Mouse (Mus musculus) lung, postnatal 0 days (tissue): ENCODE measurements at regions not wholly inside any gene's neighbourhood (a gene's known extent, or its start where the extent isn't known, plus 50 kb on each side); places are given as distances from the start of the nearest gene placed in this dataset.

Experiments used
- ATAC-seq: fragments of 200-750 bp; cut with Nextera tagmentation; 2 replicates; pipeline ENCODE4 v1.8.0; 2017; ENCODE audit warnings: moderate library complexity
- DNase-seq: peaks from one replicate; pipeline ENCODE4 v3.0.0-alpha.2; 2016; ENCODE audit warnings: low spot score
- H3K27ac ChIP-seq: fragments of 300-500 bp; sonication (generic); 2 replicates; pipeline ENCODE4 v1.5.1; 2014; ENCODE audit warnings: antibody characterized with exemption, mild to moderate bottlenecking, low read length, mixed read lengths
- H3K27me3 ChIP-seq: fragments of 300-500 bp; sonication (generic); replicated peaks from 2 replicates; pipeline ENCODE4 v1.6.1; 2014; ENCODE audit warnings: low read length, mixed read lengths; ENCODE audit not compliant: insufficient read depth
- H3K36me3 ChIP-seq: fragments of 300-500 bp; sonication (generic); 2 replicates; pipeline ENCODE4 v1.6.1; 2014; ENCODE audit warnings: low read length, mixed read lengths; ENCODE audit not compliant: insufficient read depth
- H3K4me1 ChIP-seq: fragments of 300-500 bp; sonication (generic); 2 replicates; pipeline ENCODE4 v1.6.1; 2014; ENCODE audit warnings: antibody characterized with exemption, low read depth, low read length, mixed read lengths; ENCODE audit not compliant: insufficient read depth
- H3K4me2 ChIP-seq: fragments of 300-500 bp; sonication (generic); replicated peaks from 2 replicates; pipeline ENCODE4 v1.6.1; 2014; ENCODE audit warnings: low read depth, mild to moderate bottlenecking, low read length, moderate library complexity, mixed read lengths
- H3K4me3 ChIP-seq: fragments of 300-500 bp; sonication (generic); 2 replicates; pipeline ENCODE4 v1.5.1; 2014; ENCODE audit warnings: low read depth, low read length
- H3K9ac ChIP-seq: fragments of 300-500 bp; sonication (generic); replicated peaks from 2 replicates; pipeline ENCODE4 v1.6.1; 2014; ENCODE audit warnings: low read depth, mild to moderate bottlenecking
- H3K9me3 ChIP-seq: fragments of 300-500 bp; sonication (generic); 2 replicates; pipeline ENCODE4 v1.6.1; 2016; ENCODE audit warnings: low read length, mixed read lengths
- CTCF ChIP-seq: IDR thresholded peaks from 2 replicates; pipeline ENCODE4 v1.5.1; 2016; ENCODE audit warnings: antibody characterized with exemption, mild to moderate bottlenecking
- EP300 ChIP-seq: IDR thresholded peaks from 2 replicates; pipeline ENCODE4 v1.6.1; 2016; ENCODE audit warnings: antibody characterized with exemption, mild to moderate bottlenecking, control low read depth
- WGBS: fragments of 180-500 bp; shearing (Covaris S2); extraction: QIAGEN DNeasy Blood & Tissue Kit; methylation state at CpG from one replicate; pipeline ENCODE4 v1.1.7; 2014; 5-methylcytosine and 5-hydroxymethylcytosine counted together

DNA sequence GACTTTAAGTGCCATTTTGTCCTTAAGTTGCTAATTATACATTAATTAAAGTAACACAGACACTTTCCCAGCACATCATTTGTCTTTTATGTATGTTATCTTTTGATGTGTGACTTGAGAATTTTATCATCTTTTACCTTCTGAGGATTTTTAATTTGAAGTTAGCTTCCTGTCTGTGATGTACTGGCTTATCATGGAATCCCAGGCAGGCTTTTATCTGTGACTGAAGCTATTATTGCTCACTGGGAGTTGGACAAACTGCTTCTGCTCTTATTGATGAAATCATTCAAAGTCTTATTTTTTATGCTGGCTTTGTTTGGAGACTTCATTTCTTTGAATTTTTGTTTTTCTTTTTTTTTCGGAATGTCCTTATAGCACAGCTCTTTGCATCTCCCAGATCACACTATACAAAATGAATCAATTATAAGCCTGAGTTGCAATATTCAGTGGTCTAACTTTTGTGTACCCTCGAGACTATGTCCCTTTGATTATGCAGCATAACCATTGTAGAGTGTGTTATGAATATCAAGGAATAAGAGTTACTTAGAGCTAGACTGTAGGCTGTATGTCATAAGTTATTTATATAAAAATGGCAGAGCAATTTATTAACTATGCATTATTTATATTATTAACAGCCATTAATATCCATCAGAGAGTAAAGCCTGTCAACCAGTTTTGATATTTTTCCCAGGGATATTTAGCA, 494.1 kb downstream of the Hao1 start:
- Histone ChIP-seq H3K4me1 (no peaks in the 10 kb centered on the region), H3K9ac (no peak overlapping the region), H3K27ac (no peak overlapping the region), H3K4me2 (no peak overlapping the region), H3K36me3 (no peaks in the 10 kb centered on the region), H3K4me3 (no peak overlapping the region), H3K27me3 (no peaks in the 10 kb centered on the region), H3K9me3 (no peaks in the 10 kb centered on the region)
- 66% methylated on average over 2 of the region's 2 CpGs for WGBS
- ATAC-seq: no peak
- no peak for DNase-seq
- TF ChIP-seq EP300: no peak
- no peak for TF ChIP-seq CTCF

DNA sequence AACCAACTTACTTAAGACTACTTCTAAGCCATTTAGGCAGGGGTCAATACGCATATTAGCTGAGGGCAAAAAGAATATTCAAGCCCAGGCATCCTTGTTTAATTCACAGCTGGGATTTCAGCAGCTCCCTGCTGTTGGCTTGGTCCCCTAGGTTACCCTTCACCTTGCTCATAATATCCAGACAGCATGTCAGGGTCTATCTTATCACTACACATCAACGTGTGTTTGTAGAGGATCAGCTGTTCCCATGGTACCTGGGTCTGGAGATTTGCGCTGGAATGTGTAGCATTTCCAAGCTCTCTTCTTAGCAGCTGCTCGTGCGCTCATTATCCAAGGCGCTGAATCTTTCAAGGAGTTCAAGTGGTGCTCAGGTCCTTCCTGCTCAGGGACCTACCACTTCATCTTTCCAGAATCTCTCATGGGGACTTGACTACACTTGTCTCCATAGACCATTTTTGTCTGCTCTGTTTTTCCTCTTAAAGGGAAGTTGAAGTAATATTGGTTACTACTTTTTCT, 484.5 kb downstream of the Bmp2 start:
- H3K9ac ChIP-seq: no peak overlapping the region
- DNase-seq: peak; percentile 19
- no peaks in the 10 kb centered on the region for H3K36me3 ChIP-seq
- no peak overlapping the region for H3K4me2 ChIP-seq
- ATAC-seq: peak; percentile 33; the same call in 1 of the 2 replicates
- H3K4me1 ChIP-seq: no peaks in the 10 kb centered on the region
- no peaks in the 10 kb centered on the region for H3K9me3 ChIP-seq
- 44% methylated on average over 6 of the region's 6 CpGs for WGBS
- H3K27me3 ChIP-seq: no peaks in the 10 kb centered on the region
- no peak for TF ChIP-seq CTCF
- no peak for TF ChIP-seq EP300
- H3K4me3 ChIP-seq: no peak overlapping the region
- H3K27ac ChIP-seq: no peak overlapping the region

DNA sequence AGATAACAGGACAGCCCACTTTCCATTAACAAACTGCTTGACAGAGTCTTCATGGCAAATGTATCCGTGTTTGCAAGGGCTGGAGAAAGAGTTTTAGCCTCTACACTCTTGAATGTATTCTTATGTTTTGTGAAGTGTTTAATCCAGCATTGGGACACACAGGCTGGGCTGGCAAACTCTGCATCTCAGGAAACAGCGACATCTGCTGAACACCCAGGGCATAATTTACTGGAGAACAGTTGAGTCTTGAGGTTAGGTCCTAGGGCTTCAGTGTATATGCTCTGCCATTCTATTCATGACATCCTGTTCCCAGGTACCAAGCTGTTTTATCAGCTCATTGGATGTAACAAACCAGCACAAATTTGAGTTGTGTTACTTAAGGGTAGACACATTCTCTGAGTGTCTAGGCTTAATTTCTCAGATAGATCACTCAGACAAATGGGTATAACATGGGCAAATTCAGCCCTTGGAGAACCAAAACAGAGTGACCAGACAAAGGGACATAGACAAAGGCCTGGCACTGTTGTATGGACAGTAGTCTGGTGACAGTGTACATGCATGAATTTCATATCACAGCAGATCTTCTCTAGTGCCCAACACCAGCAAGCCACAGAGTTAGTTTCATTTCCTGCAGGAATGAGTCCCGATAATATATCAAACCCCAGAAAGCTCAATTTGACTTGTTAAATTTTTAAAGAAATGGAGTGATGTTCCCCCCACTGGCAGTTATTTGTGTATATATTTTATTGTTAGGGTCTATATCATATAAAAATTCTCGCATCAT, 477.9 kb downstream of the Bmp2 start:
- H3K9me3 ChIP-seq: no peaks in the 10 kb centered on the region
- no peak overlapping the region for H3K9ac ChIP-seq
- H3K4me1 ChIP-seq: no peaks in the 10 kb centered on the region
- 56% methylated on average over 4 of the region's 4 CpGs for WGBS
- H3K4me3 ChIP-seq: no peak overlapping the region
- ATAC-seq: peak; percentile 41; the same call in 1 of the 2 replicates
- DNase-seq: peak; percentile 63
- H3K27me3 ChIP-seq: no peaks in the 10 kb centered on the region
- no peaks in the 10 kb centered on the region for H3K36me3 ChIP-seq
- H3K4me2 ChIP-seq: no peak overlapping the region
- no peak overlapping the region for H3K27ac ChIP-seq
- no peak for TF ChIP-seq EP300
- peak; percentile 78 for TF ChIP-seq CTCF

DNA sequence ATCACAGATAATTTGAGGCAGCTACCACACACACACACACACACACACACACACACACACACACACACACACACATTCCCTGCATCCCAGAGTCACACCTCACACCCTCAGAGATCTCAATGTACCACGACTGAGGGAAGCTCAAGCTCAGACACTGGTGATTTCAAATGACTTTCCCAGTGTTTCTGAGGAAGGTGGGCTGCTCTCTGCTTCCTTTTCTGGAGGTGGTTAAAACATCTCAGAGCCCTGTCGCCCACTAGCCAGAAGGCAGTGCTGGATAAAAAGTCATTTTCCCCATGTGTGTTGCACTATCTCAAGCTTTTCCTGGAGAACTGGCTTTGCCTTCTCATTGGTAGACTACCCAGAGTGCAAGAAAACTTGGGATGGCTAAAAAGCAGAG, 477.2 kb downstream of the Bmp2 start:
- H3K4me3 ChIP-seq: no peak overlapping the region
- 58% methylated on average over 2 of the region's 2 CpGs for WGBS
- H3K27ac ChIP-seq: no peak overlapping the region
- no peaks in the 10 kb centered on the region for H3K27me3 ChIP-seq
- H3K4me1 ChIP-seq: no peaks in the 10 kb centered on the region
- no peak for DNase-seq
- no peak overlapping the region for H3K9ac ChIP-seq
- no peaks in the 10 kb centered on the region for H3K9me3 ChIP-seq
- no peak for ATAC-seq
- H3K36me3 ChIP-seq: no peaks in the 10 kb centered on the region
- no peak overlapping the region for H3K4me2 ChIP-seq
- TF ChIP-seq CTCF: no peak
- no peak for TF ChIP-seq EP300

DNA sequence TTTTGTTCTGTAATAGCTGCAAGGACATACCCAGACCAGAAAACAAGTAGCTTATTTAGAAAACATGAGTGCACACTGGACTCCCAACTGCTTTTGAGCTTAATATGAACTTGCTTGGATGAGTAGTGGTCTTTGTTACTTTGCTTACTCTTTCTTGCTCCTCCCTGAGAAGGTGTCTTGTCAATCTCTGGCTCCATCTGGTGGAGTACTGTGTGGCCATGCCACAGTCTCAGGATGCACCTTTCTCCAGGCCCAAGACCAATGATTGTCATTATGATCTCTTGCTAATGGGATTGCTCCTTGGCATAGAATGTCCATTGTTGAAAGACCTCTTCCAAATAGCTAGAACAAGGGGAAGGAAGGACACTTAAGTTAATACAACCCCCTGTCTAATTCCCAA, 465.1 kb downstream of the Bmp2 start:
- H3K27me3 ChIP-seq: no peaks in the 10 kb centered on the region
- no peaks in the 10 kb centered on the region for H3K36me3 ChIP-seq
- H3K4me1 ChIP-seq: no peaks in the 10 kb centered on the region
- peak; percentile 72 for TF ChIP-seq CTCF
- no peak for TF ChIP-seq EP300
- no peak overlapping the region for H3K4me2 ChIP-seq
- no peaks in the 10 kb centered on the region for H3K9me3 ChIP-seq
- DNase-seq (peak; percentile 27), ATAC-seq (no peak)
- H3K27ac ChIP-seq: no peak overlapping the region
- no peak overlapping the region for H3K9ac ChIP-seq
- no peak overlapping the region for H3K4me3 ChIP-seq

DNA sequence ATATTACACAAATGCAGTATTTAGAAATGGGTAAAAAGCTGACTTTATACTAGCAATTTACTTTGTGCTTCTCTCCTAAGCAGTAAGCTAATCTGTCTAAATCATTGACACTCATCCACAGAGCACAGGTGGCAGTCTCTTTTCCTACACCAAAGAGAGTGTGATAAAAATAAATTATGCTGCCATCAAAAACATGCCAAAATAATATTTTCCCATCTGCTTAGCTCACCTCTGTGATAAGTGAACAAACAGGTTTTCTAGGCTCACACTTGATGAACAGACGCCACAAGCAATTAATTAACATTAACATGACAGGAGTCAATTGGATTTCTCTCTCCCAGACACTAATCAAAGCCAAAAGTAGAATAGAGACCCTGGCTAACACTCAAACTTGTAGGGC, 451.2 kb downstream of the Bmp2 start:
- no peaks in the 10 kb centered on the region for H3K9me3 ChIP-seq
- H3K4me1 ChIP-seq: no peaks in the 10 kb centered on the region
- ATAC-seq (no peak), DNase-seq (no peak)
- H3K4me3 ChIP-seq: no peak overlapping the region
- no peaks in the 10 kb centered on the region for H3K36me3 ChIP-seq
- no peak overlapping the region for H3K9ac ChIP-seq
- H3K27me3 ChIP-seq: no peaks in the 10 kb centered on the region
- WGBS: 45% methylated on average over 1 of the region's 1 CpGs
- no peak for TF ChIP-seq EP300
- TF ChIP-seq CTCF: no peak
- H3K27ac ChIP-seq: no peak overlapping the region
- H3K4me2 ChIP-seq: no peak overlapping the region
